8 mouse cellular contexts compared by ENCODE assay signal in genomic region chr19:8772996-8773395, GRCm38 (mm10). TPM values are rescaled to one million over a fixed set of nuclear protein-coding genes. Genes with fewer than 3 reads are reported as not detected.
A peak's percentile ranks its signal among the peaks of the same experiment; 100 is the strongest.
DNase-seq lines count a peak whose midpoint lies in the region; ATAC-seq and TF ChIP-seq lines count a peak whose summit lies in the region.

No protein-coding gene starts in this region.

- TF ChIP-seq CTCF in kidney, postnatal 0 days (IDR thresholded peaks at IDR 0.05; ENCODE audit: low read depth), result no peak
- no peak for TF ChIP-seq CTCF in intestine, postnatal 0 days (IDR thresholded peaks at IDR 0.05; ENCODE audit: low read depth)

- peak overlapping the region; percentile 93 for H3K4me2 ChIP-seq in kidney, postnatal 0 days (ENCODE audit: low read length)
- H3K4me2 ChIP-seq in embryonic facial prominence, embryonic 12.5 days (replicated peaks), result peak overlapping the region; percentile 95
- H3K4me2 ChIP-seq in intestine, postnatal 0 days (replicated peaks; ENCODE audit: low read depth), result peak overlapping the region; percentile 96
- H3K4me2 ChIP-seq in myocyte (ENCODE audit: low read depth), result peak overlapping the region; percentile 69

- no peaks in the 10 kb centered on the region for H3K27me3 ChIP-seq in kidney, postnatal 0 days (ENCODE audit: insufficient read depth, low read length)
- H3K27me3 ChIP-seq in embryonic facial prominence, embryonic 12.5 days, result no peaks in the 10 kb centered on the region
- H3K27me3 ChIP-seq in intestine, postnatal 0 days (replicated peaks; ENCODE audit: control insufficient read depth, insufficient read depth, low read length), result no peaks in the 10 kb centered on the region
- no peaks in the 10 kb centered on the region for H3K27me3 ChIP-seq in myocyte (ENCODE audit: control insufficient read depth, insufficient read depth, insufficient read length)

- peak overlapping the region; percentile 73; the same call in 1 of the 2 replicates for H3K4me3 ChIP-seq in kidney, postnatal 0 days (replicated peaks; ENCODE audit: low read depth, low read length)
- peak overlapping the region; percentile 78 for H3K4me3 ChIP-seq in embryonic facial prominence, embryonic 12.5 days
- H3K4me3 ChIP-seq in intestine, postnatal 0 days (ENCODE audit: low read depth, low read length), result peak overlapping the region; percentile 73
- peak overlapping the region; percentile 66 for H3K4me3 ChIP-seq in myocyte

- no peak overlapping the region for H3ac ChIP-seq in myocyte (ENCODE audit: control insufficient read depth, insufficient read length)

- peak overlapping the region; percentile 94; the same call in 1 of the 2 replicates for H3K9ac ChIP-seq in kidney, postnatal 0 days (ENCODE audit: low read depth, low read length)
- no peak overlapping the region for H3K9ac ChIP-seq in embryonic facial prominence, embryonic 12.5 days
- peak overlapping the region; percentile 89; the same call in 1 of the 2 replicates for H3K9ac ChIP-seq in intestine, postnatal 0 days (ENCODE audit: low read depth, low read length)

- H3K27ac ChIP-seq in kidney, postnatal 0 days, result peak overlapping the region; percentile 97; the same call in 1 of the 2 replicates
- peak overlapping the region; percentile 99 for H3K27ac ChIP-seq in embryonic facial prominence, embryonic 12.5 days
- no peak overlapping the region for H3K27ac ChIP-seq in intestine, postnatal 0 days (ENCODE audit: low read depth, low read length)

- H3K79me2 ChIP-seq in myocyte (ENCODE audit: control insufficient read depth, insufficient read depth), result peaks cover 18% of the 10 kb centered on the region

- H3K4me1 ChIP-seq in kidney, postnatal 0 days (replicated peaks; ENCODE audit: insufficient read depth, low read length), result peaks cover 14% of the 10 kb centered on the region; the same call in 1 of the 2 replicates
- peaks cover 31% of the 10 kb centered on the region for H3K4me1 ChIP-seq in embryonic facial prominence, embryonic 12.5 days
- H3K4me1 ChIP-seq in intestine, postnatal 0 days (replicated peaks; ENCODE audit: control insufficient read depth, insufficient read depth, low read length), result peaks cover 5% of the 10 kb centered on the region; the same call in 1 of the 2 replicates

- no peak for DNase-seq in kidney, postnatal 0 days (ENCODE audit: low spot score)
- no peak for DNase-seq in kidney, adult 18-20 months
- DNase-seq in cerebellum, postnatal 25 days, result no peak
- DNase-seq in spleen, postnatal 14 days (ENCODE audit: low spot score in 2 of 2), result no peak

- no peak for ATAC-seq in kidney, postnatal 0 days (replicated peaks; ENCODE audit: low FRiP score, low read depth)
- ATAC-seq in embryonic facial prominence, embryonic 12.5 days (ENCODE audit: insufficient number of reproducible peaks, insufficient read depth, low FRiP score, low TSS enrichment), result no peak
- ATAC-seq in intestine, postnatal 0 days, result no peak
- no peak for ATAC-seq in activated CD4-positive, CD25-positive, alpha-beta regulatory T cell, adult 4 months

- 74% methylated on average over 5 of the region's 5 CpGs for WGBS in kidney, postnatal 0 days
- whole genome bisulfite sequencing in embryonic facial prominence, embryonic 12.5 days, result 80% methylated on average over 5 of the region's 5 CpGs
- WGBS in intestine, postnatal 0 days, result 68% methylated on average over 5 of the region's 5 CpGs

- TF ChIP-seq POLR2A in myocyte (IDR thresholded peaks at IDR 0.05; ENCODE audit: insufficient read length, low read depth), result no peak

- peaks cover 17% of the 10 kb centered on the region for H3K36me3 ChIP-seq in kidney, postnatal 0 days (ENCODE audit: insufficient read depth, low read length)
- peaks cover 40% of the 10 kb centered on the region for H3K36me3 ChIP-seq in embryonic facial prominence, embryonic 12.5 days
- H3K36me3 ChIP-seq in intestine, postnatal 0 days (ENCODE audit: control insufficient read depth, insufficient read depth), result peaks cover 14% of the 10 kb centered on the region
- H3K36me3 ChIP-seq in myocyte (ENCODE audit: control insufficient read depth, insufficient read depth), result peaks cover 26% of the 10 kb centered on the region

- H3K9me3 ChIP-seq in kidney, postnatal 0 days (replicated peaks; ENCODE audit: low read length), result no peaks in the 10 kb centered on the region
- no peaks in the 10 kb centered on the region for H3K9me3 ChIP-seq in embryonic facial prominence, embryonic 12.5 days
- no peaks in the 10 kb centered on the region for H3K9me3 ChIP-seq in intestine, postnatal 0 days (ENCODE audit: control insufficient read depth)

TF ChIP-seq in myocyte, 11 proteins besides CTCF, POLR2A, EP300 and RAD21:
- TF ChIP-seq POLR2AphosphoS2 (IDR thresholded peaks at IDR 0.05; ENCODE audit: insufficient read length, low read depth) (no peak), TCF3 (IDR thresholded peaks at IDR 0.05; ENCODE audit: insufficient read length, low read depth) (no peak), TCF12 (IDR thresholded peaks at IDR 0.05; ENCODE audit: insufficient read depth, poor library complexity, severe bottlenecking) (no peak), CEBPB (IDR thresholded peaks at IDR 0.05; ENCODE audit: insufficient read depth, poor library complexity, severe bottlenecking) (no peak)

RNA-seq across cellular contexts. Expression of gene Tmem179b, which starts 1.3 kb away (rescaled TPM):
- 103 and 113 TPM in 2 replicates for polyA plus RNA-seq in kidney, postnatal 0 days (2015; fragmentation: Nextera tagmentation; extraction: Ambion mirVana)
- 48.4 and 54.1 TPM in 2 replicates for polyA plus RNA-seq in embryonic facial prominence, embryonic 12.5 days (2016; fragmentation: Nextera tagmentation; extraction: Ambion mirVana)
- 93.5 and 97.4 TPM in 2 replicates for polyA plus RNA-seq in intestine, postnatal 0 days (2015; fragmentation: Nextera tagmentation; extraction: Ambion mirVana)
- 31.6 TPM for polyA plus RNA-seq in myocyte (2012; fragmentation: generic; extraction: Trizol)
- polyA plus RNA-seq in activated CD4-positive, CD25-positive, alpha-beta regulatory T cell, adult 4 months (2017; shearing (Covaris generic)), result 100 to 1,000 TPM in 1 of 2 experiments, 10 to 100 TPM in 1; 98.5 to 110 TPM

RNA-seq across cellular contexts. Expression of gene Tmem223, which starts 2.2 kb away (rescaled TPM):
- polyA plus RNA-seq in kidney, postnatal 0 days (2015; fragmentation: Nextera tagmentation; extraction: Ambion mirVana), result 248 and 286 TPM in 2 replicates
- 202 and 221 TPM in 2 replicates for polyA plus RNA-seq in embryonic facial prominence, embryonic 12.5 days (2016; fragmentation: Nextera tagmentation; extraction: Ambion mirVana)
- 136 and 137 TPM in 2 replicates for polyA plus RNA-seq in intestine, postnatal 0 days (2015; fragmentation: Nextera tagmentation; extraction: Ambion mirVana)
- 59.4 TPM for polyA plus RNA-seq in myocyte (2012; fragmentation: generic; extraction: Trizol)
- 100 to 1,000 TPM; 115 to 137 TPM for polyA plus RNA-seq in activated CD4-positive, CD25-positive, alpha-beta regulatory T cell, adult 4 months (2017; shearing (Covaris generic))

RNA-seq across cellular contexts. Expression of gene Taf6l, which starts 13.2 kb away (rescaled TPM):
- 28.4 and 28.6 TPM in 2 replicates for polyA plus RNA-seq in kidney, postnatal 0 days (2015; fragmentation: Nextera tagmentation; extraction: Ambion mirVana)
- 39.9 and 40.4 TPM in 2 replicates for polyA plus RNA-seq in embryonic facial prominence, embryonic 12.5 days (2016; fragmentation: Nextera tagmentation; extraction: Ambion mirVana)
- 12.0 and 13.2 TPM in 2 replicates for polyA plus RNA-seq in intestine, postnatal 0 days (2015; fragmentation: Nextera tagmentation; extraction: Ambion mirVana)
- polyA plus RNA-seq in myocyte (2012; fragmentation: generic; extraction: Trizol), result 19.6 TPM
- polyA plus RNA-seq in activated CD4-positive, CD25-positive, alpha-beta regulatory T cell, adult 4 months (2017; shearing (Covaris generic)), result 1 to 10 TPM; 3.5 to 6.9 TPM

RNA-seq across cellular contexts. Expression of gene Nxf1, which starts 16.1 kb away (rescaled TPM):
- 114 and 123 TPM in 2 replicates for polyA plus RNA-seq in kidney, postnatal 0 days (2015; fragmentation: Nextera tagmentation; extraction: Ambion mirVana)
- 218 and 221 TPM in 2 replicates for polyA plus RNA-seq in embryonic facial prominence, embryonic 12.5 days (2016; fragmentation: Nextera tagmentation; extraction: Ambion mirVana)
- 54.5 and 57.2 TPM in 2 replicates for polyA plus RNA-seq in intestine, postnatal 0 days (2015; fragmentation: Nextera tagmentation; extraction: Ambion mirVana)
- 64.3 TPM for polyA plus RNA-seq in myocyte (2012; fragmentation: generic; extraction: Trizol)
- polyA plus RNA-seq in activated CD4-positive, CD25-positive, alpha-beta regulatory T cell, adult 4 months (2017; shearing (Covaris generic)), result 100 to 1,000 TPM; 126 to 163 TPM

RNA-seq across cellular contexts. Expression of gene Polr2g, which starts 25.4 kb away (rescaled TPM):
- 185 and 187 TPM in 2 replicates for polyA plus RNA-seq in kidney, postnatal 0 days (2015; fragmentation: Nextera tagmentation; extraction: Ambion mirVana)
- polyA plus RNA-seq in embryonic facial prominence, embryonic 12.5 days (2016; fragmentation: Nextera tagmentation; extraction: Ambion mirVana), result 166 and 170 TPM in 2 replicates
- 114 and 115 TPM in 2 replicates for polyA plus RNA-seq in intestine, postnatal 0 days (2015; fragmentation: Nextera tagmentation; extraction: Ambion mirVana)
- polyA plus RNA-seq in myocyte (2012; fragmentation: generic; extraction: Trizol), result 152 TPM
- 100 to 1,000 TPM; 171 to 186 TPM for polyA plus RNA-seq in activated CD4-positive, CD25-positive, alpha-beta regulatory T cell, adult 4 months (2017; shearing (Covaris generic))
